Mouse (Mus musculus): ENCODE data around the gene Ppp2r5c.
A peak's percentile ranks its signal among the peaks of the same experiment; 100 is the strongest.

Gene Ppp2r5c

GRCm38 (mm10) chr12:110512884-110513283 lies 66.0 kb downstream of the Ppp2r5c start:
- no peak for DNase-seq

DNA sequence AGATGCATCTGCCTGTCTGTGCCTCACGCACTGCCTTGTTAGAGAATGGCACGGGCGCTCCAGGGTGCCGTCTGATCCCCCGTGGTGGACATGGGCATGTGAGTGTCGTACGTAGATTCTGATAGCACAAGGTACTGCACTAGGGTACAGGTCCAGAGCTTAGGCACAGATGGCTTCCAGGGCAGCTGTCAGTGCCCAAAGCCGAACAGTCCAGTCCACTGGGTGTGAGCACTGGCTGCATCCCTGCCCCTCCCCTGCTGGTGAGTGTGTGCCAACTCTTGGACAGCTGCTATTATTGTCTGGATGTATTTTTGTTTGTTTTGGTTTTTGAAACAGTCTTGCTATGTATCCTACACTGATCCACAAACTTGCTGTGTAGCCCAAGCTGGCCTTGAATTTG lies 68.8 kb downstream of the Ppp2r5c start:
- DNase-seq = no peak

- no peak for DNase-seq
Measured at GRCm38 (mm10) chr12:110520236-110520987, 73.5 kb downstream of the Ppp2r5c start.

DNA sequence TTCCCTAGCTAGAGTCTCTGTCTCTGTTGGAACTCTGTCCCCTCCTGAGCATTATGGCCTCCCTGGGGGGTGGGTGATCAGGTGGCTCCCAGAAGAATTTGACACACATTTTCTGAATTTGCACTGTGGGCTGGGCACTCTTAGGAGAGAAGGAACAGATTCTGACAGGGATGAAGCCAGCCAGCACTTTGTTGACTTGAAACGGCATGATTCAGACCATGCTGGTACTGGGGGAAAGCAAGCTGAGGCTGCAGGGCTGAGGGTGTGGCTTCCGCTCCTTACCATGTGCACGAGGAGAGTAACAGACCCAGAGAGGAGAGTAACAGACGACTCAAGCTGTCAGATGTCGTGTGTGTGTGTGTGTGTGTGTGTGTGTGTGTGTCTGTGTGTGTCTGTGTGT lies 76.6 kb downstream of the Ppp2r5c start:
- no peak for DNase-seq

- DNase-seq = no peak
Measured at GRCm38 (mm10) chr12:110532711-110533110, 85.8 kb downstream of the Ppp2r5c start.

DNA sequence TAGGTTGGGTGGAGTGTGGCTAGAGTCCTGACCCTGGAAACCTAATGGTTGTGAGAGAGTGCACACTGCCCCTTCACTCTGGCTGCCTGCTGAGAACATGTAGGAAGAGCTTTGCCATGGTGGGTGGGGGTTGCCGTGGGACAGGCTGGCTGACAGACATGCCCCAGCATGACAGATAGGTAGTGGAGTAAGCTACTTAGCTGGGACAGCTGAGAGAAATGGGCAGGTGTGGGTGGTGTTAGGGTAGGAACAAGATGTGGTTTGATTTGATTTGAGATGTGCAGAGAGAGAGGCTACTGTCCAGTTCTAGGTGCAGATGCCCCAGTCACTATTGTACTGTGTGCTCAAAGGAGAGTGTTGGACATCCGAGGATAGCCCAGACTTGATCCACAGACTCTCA lies 86.2 kb downstream of the Ppp2r5c start:
- no peak for DNase-seq

DNA sequence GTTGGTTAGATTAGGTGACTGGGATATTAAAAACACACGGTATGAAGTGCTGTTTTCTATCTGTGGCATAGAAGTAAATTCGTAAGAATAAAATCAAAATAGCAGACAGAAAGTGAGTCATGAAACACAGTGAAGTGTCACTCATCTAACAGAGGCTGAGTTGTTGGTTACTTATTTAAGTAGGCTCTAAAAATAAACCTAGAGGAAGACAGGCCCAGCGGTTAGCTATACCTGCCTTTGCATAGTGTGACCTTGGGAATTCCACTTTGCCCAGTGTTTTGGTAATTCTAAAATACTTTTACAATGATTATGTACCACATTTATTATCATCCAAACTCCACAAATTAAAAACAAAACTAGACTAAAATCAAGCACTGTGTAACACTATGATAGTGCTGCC lies 86.9 kb downstream of the Ppp2r5c start:
- DNase-seq = no peak

DNA sequence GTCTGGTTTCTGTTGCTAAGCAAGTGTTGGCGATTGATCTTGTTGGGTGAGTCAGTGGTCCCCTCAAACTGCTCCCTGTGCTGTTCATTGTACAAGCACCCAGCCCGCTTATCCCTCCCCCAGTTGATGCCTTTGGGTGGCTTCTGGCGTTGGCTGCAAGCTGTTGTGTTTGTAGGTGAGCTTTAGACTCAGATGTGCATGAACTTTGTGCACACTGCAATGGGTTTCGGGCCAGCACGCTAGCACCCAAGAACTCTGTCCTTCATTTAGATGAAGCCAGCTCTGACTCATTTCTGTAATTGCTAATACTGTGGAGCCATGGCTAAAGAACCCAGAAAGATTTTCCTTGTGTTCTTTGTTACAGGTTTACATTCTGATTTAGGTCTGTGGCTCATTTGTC lies 88.4 kb downstream of the Ppp2r5c start:
- DNase-seq = no peak

- DNase-seq = no peak
Measured at GRCm38 (mm10) chr12:110537751-110538150, 90.8 kb downstream of the Ppp2r5c start.

DNA sequence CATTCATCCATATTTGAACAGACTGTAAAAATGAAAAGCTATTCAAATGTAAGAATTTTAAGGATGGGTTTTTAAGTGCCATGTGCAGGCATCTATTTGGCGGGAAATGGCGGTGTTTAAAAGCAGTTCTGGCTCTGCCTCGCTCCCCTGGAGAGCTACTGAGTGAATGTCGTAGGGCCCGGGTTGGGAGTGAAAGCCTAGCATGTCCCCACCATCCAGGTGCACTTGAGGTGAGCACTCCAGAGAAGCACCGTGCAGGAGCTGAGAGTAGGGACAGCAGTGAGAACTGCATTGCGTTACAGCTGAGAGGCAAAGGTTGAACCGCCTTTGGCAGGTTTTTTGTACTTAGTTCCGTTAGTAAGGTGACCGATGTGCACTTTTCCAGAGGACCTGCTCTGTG lies 92.4 kb downstream of the Ppp2r5c start:
- no peak for DNase-seq

DNA sequence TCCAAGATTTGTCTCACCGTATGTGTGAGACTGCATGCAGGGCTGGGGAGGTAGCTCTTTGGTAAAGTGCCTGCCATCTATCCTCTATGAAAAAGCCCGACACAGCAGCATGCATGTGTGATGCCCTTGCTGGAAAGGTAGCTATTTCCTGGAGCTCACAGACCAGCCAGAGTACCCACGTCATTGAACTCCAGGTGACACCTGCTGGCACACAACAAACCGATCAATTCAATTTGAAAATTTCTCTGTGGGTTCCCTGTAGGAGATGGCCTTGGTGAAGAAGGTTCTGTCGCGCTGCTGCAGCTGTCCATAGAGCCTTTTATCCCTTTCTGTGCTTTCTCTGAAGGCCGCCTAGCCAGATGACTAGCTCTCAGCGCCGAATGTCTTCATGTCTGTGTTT lies 92.9 kb downstream of the Ppp2r5c start:
- no peak for DNase-seq

GRCm38 (mm10) chr12:110540273-110540672 lies 93.4 kb downstream of the Ppp2r5c start:
- DNase-seq = no peak

- DNase-seq = no peak
Measured at GRCm38 (mm10) chr12:110541001-110541400, 94.1 kb downstream of the Ppp2r5c start.

GRCm38 (mm10) chr12:110541528-110541927 lies 94.6 kb downstream of the Ppp2r5c start:
- no peak for DNase-seq

DNA sequence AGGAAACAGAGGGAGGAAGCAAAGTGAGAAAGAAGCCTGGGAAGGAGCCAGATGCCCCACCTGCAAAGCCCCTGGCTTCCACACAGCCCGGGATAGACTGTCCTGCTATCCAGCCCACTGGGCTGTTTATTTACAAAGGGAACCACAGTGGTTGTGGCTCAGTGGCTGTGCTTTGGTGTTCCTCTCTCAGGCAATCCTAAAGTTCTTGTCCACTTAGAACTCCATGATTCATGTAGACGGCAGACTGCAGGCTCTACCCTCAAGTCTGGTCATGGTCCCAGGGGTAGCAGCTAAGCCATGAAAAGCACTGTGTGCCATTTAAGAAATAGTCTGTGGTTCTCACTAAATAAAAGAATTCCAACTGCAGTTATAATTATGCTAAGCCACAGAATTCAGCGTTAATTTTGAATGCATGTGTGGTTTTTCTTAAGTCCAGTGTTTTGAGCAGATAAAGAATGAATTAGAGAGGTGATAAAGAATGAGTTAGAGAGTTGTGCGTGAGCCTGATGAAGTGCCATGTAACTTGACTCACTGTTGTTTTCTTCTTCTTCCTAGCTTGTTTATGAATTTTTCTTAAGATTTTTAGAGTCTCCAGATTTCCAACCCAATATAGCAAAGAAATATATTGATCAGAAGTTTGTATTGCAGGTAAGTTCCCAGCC lies 98.3 kb downstream of the Ppp2r5c start:
- DNase-seq = no peak

DNA sequence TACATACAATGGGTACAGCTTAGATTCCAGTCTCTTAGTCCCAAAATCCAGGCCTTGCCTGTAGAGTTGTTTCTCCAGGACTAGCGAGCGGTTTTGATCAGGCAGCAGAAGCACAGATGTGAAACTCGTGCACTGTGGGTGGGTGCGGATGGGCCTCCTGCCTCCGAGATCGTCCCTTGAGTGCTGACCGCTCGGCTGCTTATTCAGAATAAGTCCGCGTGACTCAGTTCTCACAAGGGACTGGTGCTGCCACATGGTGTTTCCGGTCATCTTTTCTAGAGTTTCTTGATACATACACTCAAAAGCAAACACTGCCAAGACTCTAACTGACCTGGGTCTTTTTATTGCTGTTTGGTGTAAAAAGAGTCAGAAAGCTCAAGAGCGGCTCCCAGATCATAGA lies 100.7 kb downstream of the Ppp2r5c start:
- DNase-seq = no peak

GRCm38 (mm10) chr12:110549437-110550112 lies 102.7 kb downstream of the Ppp2r5c start:
- no peak for DNase-seq

GRCm38 (mm10) chr12:110550364-110550763 lies 103.4 kb downstream of the Ppp2r5c start:
- DNase-seq = no peak

DNA sequence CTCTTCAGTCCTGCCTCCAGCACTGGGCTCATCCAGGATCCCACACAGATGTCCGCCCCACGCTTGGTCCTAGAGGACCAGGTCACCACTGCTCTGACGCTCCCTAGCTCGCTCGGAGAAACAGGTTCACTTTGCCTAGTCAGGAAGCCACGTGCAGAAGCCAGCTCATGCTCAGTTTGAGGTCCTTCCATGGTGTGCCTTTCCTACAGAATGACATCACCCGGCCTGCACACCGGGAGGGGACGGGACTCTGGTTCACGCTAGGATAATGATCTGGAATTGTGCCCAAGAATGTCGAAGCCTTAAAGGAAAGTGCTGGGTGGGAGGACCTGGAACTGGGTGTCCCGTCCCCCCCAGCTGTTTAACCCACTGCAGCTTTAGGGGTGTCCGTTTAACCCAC lies 105.2 kb downstream of the Ppp2r5c start:
- no peak for DNase-seq

GRCm38 (mm10) chr12:110553362-110553761 lies 106.4 kb downstream of the Ppp2r5c start:
- no peak for DNase-seq

GRCm38 (mm10) chr12:110555536-110556240 lies 108.8 kb downstream of the Ppp2r5c start:
- peak; percentile 59 for DNase-seq

- DNase-seq = peak; percentile 94
Measured at GRCm38 (mm10) chr12:110556861-110557628, 110.1 kb downstream of the Ppp2r5c start.

- no peak for DNase-seq
Measured at GRCm38 (mm10) chr12:110558175-110558574, 111.3 kb downstream of the Ppp2r5c start.
